Mouse (Mus musculus): ENCODE data around the gene Ror2.

DNA sequence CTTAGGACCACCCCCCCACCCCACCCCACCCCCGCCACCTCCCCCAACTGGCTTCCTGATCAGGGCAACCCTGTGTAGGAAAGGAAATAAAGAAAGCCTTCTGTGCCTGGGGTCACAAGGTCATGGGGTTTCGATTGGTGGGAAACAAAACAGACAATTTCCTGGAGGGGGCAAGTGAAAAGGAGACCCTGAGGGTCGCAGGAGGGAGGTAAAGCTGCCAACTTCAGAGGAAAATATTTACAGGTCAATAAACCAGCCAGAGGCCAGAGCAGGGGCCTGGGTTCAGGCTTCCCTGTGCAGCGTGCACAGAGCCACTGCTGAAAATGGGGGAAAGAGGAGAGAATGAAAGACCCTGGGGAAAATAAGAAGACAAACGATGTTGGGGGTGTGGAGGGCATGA is 142.8 kb downstream of the Ror2 start:
- no peak for TF ChIP-seq ZC3H11A (IDR thresholded peaks at IDR 0.05; ENCODE audit: borderline replicate concordance, low read depth, low read length)
- TF ChIP-seq HCFC1 (IDR thresholded peaks at IDR 0.05; ENCODE audit: borderline replicate concordance, insufficient read depth, low read length), result no peak

All from ES-E14 (cell line).